Mouse (Mus musculus) T-helper 1 cell (primary cell): ENCODE data around the gene Gskip.

Experiments
- in situ Hi-C: fragments of 300-600 bp; cut with MboI, MseI; formaldehyde crosslinking; loops from one replicate; pipeline ENCODE4 v1.15.1; 2025; ENCODE audit warnings: high pct_unique_total_duplicates

The Gskip gene

DNA sequence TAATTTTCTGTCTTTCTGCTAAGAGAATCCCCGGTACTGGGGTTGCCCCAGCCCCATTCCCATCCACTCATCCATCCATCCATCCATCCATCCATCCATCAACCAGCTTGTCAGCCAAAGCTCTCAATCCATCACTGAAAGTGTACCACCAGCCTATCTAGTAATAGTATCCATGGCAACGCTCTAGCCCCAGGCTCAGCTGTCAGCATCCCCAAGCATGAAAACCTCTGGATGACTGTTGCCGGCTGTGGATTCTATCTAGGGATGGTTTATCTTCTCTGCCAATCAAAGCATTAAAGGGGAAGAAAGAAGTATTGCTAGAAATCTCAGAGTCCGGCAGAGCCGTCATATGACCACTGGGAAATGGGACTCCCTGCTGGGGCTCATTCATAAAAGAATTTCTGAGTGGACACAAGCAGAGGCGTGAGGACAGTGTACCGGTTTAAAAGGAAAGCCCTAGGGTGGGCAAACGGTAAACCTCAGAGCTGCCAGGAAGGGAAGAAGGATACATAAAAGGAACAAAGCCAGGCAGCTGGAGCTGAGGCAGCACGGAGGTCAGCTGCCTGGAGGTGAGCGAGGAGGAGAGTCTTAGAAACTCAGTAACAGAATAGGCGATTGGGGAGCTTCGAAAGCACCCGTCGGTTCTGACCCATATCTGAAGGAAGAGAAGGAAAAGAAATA, 37.0 kb downstream of the Gskip start:
- in situ Hi-C loops = no loop called here

DNA sequence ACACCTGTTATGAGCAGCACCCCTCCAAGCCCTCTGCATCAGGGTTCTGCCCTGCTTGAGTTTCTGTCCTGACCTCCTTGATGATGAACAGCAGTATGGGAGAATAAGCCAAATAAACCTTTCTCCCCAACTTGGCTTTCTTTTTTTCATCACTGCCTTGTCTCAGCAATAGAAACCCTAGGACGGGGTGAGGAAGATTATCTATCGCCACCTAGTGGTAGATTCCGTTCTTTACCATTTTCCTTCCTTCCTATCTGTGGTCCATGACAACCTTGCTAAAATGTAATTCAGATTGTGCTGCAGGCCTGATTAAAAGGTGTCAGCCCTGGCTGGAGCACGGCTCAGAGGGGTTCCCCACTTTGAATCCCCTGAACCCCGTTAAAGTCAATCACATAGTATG, 38.0 kb downstream of the Gskip start:
- in situ Hi-C loops = no loop called here

DNA sequence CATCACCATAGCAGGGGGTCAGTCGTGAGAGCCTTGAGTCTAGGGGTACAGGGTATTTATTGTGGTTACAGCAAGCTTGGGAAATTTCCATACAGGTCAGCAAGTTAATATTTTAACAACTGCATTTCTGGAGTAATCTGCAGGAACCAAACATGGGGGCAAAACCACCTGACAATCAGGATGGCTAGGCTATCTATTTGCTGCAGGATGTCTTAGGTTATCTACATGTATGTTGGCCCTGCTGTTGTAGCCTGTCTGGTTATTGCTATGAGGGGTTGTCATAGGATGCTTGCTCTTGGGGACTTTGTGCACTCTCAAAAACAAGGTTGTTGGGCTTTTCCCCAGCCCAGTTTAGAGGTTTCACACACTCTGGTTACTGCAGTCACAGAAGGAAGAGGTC, 40.0 kb downstream of the Gskip start:
- in situ Hi-C loops = no loop called here

DNA sequence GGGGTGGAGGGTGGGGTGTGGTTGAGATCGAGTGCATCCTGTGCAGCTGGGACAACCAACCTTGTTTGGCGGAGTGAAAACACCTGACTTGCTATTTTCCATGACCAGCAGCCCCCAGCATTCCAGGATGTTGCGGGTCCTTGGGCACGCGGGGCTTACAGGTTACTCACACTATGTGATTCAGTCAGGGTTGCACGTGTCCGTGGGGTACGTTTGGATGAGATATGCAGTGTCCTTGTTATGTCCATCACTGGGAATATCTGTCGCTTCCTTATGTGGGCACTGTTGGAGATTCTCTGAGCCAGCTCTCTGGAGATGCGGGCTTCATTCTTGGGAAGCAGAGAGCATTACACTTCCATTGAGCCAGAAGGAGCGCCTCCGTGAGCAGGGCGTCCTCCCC, 41.1 kb downstream of the Gskip start:
- in situ Hi-C loops = no loop called here

DNA sequence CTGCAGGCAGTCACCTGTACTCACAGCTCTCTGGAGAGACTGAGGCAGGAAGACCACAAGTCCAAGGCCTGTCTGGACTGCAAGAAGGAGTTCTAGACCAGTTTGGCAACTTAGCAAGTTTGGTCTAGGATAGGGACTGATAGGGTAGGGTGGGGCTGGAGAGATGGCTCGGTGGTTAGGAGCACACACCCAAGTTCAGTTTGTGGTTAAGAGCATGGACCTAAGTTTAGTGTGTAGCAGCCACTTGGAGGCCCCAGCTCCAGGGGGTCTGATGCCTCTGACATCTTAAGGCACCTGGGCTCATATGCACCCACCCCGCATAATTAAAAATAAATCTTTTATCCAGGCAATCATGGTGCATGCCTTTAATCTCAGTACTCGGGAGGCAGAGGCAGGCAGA, 42.6 kb downstream of the Gskip start:
- in situ Hi-C loops = no loop called here

DNA sequence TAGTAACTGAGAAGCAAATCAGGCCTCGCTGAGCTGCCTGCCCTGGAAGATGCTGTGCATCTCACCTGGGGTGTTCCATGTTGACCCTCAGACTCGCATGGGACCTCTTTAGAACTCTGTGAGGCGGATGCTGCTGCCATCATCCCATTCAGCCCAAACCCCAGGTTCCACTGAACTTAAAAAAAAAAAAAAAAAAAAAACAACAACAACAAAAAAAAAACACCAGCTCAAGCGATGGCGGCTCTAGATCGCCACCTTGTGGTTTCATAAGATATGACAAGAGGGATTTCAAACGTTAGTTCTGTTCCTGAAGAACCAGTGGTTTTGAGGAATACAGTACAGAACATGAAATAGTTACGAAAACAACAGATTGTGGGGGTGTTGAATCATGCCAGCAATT, 43.3 kb downstream of the Gskip start:
- in situ Hi-C loops = no loop called here

DNA sequence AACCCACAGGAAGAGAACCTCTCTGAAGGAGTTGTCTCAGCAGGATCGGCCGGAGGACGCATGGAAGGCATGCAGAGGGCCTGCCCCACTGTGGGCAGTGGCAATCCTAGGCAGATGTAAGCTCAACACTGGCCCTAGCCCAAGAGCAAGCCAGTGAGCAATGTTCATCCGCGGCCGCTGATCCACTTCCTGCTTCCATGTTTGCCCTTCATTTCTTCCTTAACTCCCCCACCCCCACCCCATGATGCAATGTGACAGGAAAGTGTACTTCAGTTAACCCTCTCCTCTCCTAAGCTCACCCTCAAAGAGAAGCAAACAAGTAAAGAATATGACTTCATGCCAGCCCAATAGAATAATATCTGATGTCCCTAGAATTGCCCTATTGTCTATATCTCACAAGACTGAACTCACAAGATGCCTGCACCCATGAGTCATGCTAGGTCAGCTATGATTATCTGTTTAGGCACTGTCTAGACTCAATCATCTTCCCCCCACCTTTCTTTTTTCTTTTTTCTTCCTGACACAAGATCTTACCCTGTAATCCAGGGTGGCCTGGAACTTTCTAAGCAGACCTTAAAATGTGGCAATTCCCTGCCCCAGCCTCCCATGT, 46.3 kb downstream of the Gskip start:
- in situ Hi-C loops = no loop called here

DNA sequence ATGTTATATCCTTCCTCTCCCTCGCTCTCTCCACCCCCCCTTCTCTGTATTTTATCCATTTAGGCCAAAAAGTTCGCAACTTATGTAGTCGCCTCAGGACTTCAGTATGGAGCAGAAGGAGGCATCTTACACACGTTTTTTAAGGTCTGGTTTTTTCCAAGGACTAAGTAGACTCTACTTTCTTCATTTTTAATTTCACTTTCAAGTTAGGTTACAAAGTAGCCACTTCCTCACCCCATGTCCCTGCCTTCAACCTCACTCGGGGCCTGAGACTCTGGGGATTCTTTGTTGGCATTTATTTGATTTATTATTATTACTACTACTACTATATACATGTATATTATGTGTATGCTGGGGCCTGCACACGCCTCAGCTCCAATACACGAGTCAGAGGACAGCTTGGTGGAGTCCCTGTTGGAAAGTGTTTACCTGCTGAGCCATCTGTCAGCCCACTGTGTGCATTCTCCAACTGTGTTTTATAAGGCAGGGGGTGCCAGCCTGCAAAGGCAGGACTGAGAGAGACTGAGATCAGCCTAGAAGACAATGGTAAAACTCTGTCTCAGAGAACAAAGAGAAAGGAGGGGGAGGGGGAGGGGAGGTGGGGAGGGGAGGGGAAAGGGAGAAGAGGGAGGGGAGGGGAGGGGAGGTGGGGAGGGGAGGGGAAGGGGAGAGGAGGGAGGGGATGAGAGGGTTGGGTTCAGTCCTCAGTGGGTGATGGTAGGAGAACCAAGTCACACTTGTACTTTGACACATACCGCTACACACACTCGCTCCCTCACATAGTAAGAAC, 48.9 kb downstream of the Gskip start:
- in situ Hi-C loops = no loop called here

DNA sequence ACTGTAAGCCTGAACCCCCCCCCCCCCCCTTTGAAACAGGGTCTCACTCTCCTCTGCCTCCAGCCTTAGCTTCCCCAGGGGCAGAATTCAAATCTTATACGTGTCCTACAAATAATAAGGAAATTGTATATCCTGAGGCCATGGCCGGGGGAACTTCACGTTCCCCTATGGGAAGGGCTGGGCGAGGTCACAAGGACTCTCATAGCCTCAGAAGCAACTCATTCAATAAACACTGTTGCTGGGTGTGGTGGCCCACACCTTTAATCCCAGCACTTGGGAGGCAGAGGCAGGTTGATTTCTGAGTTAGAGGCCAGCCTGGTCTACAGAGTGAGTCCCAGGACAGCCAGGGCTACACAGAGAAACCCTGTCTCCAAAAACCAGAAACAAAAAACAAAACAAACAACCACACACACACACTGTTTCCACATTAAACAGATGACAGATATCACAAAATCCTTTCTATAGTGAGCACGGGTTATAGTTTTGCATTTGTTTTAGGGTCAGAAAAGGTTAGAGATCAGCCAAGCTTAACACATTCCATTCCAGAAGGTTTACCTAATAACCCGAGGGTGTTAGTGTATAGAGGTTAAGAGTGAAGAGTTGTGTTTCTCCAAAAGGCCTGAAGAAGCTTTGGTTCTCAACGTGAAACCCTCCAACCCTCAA, 50.7 kb downstream of the Gskip start:
- in situ Hi-C loops = no loop called here

DNA sequence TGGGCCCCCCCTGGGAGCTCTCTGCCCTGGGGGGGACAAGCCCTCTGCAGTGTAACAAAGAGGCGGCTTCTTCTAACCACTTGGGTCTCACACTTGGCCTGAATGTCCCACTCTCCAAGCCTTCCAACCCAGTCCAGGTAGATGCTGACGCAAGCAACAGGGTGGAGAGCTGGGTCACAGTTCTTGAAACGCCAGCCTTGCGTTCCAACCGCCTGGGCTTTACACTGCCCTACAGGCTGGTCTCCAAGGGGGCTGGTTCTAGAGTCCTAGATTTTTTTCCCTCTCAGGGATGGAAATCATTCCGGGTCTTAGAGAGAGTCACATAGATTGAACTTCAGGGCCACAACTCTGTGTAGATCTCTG, 51.2 kb downstream of the Gskip start:
- in situ Hi-C loops = no loop called here

DNA sequence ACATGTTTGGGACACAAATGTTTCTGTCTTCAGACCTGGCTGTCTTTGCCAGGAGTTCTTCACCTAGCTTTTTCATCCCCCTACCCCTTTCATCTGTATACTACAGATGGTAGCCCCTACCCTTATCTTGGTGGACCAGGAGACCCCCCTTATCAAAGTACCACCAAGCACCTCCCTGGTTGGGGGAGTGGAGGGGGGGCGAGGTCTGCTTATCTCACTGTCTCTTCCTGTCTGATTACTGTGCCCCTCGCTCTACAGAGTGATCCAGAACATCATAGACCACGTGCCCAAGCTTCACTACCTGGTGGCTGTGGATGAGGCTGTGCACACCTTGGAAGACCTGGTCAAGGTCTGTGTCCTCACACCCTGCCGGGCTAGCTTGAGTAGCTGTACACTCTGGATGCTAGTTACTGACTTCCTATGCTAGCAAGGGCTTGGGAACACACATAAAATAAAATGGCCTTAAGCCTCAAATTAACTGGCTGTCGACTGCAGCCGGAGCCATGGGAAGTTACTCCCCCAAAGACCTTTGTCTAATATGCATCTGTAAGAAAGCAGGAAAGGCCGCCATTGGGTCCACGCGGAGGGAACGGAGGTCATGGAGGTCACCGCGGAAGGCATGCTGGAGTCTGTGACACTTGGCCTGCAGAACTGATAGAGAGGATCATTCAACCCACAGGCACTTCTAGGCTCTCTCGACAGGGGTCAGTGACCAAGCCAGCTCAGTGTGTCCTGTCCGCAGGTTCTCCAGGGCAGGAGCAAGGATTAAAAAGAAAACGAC, 53.9 kb downstream of the Gskip start:
- in situ Hi-C loops = no loop called here

DNA sequence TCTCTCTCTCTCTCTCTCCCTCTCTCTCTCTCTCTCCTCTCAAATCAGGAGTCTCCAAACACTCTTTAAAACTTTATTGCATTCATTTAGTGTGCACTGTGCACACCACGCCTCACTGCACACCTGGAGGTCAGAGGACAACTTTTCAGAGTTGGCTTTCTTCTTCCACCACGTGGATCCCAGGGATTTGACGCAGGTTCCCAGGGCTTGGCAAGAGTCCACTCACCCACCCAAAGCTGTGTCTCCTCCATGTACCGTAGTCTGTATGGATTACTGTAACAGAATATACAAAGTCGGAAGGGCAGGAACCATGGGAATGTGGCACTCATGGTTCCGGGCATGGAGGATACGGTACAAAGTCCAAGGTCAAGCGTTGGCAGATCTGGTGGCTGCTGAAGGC, 55.0 kb downstream of the Gskip start:
- in situ Hi-C loops = no loop called here

DNA sequence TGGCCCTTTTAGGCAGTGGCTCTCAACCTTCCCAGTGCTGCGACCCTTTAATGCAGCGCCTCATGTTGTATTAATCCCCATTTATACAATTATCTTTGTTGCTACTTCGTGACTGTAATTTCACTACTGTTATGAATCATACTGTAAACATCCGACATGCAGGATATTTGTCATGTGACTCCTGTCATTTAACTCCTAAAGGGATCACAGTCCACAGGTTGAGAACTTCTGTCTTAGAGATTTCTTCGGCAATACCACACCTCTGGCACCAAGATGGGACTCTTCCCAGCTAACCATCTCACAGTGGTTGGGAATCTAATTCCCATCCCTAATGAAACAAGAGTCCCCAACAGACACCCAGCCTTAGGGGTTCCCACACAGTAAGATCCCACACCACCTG, 63.5 kb downstream of the Gskip start:
- in situ Hi-C loops = no loop called here
